Mouse (Mus musculus) mature B cell (primary cell): ENCODE results near the gene Shroom3.

ENCODE experiments used
- in situ Hi-C: fragments of 300-500 bp; cut with MboI; formaldehyde crosslinking; loops from 2 replicates; pipeline ENCODE4 v1.14.3; 2019

Gene Shroom3

DNA sequence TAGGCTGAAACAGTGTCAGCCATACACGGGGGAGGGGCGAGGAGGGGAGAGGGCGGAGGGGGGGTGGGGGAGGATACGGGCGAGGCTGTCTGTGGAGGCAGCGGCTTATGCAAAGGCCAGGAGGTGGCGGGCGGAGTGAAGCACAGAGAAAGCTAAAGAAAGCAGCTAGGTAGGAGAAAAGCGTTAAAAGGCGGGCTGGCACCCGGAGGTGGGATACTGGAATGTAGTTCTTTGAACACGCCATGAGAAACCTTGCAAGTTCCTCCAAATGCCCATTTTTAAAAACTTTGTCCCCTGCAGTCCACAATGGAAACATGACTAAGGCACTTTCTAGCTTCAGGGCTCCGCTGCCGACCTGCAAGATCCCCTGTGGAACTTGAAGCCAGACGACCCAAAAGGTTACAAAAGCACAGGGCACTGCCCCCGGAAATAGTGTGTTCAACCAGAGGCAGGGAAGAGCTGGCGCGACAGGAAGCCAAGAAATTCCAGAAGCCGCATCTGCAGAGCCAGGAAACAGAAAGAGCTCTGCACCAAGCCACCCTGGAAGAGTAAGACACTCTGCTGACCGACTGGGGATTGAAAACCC is 322.1 kb downstream of the Shroom3 start:
- in situ Hi-C loops = no loop called here

GRCm38 (mm10) chr5:93005815-93006341 is 322.6 kb downstream of the Shroom3 start:
- in situ Hi-C loops = no loop called here

- in situ Hi-C loops = no loop called here
Observed at GRCm38 (mm10) chr5:93008256-93008655, 325.0 kb downstream of the Shroom3 start.
